Mouse (Mus musculus) adrenal gland, postnatal 36 days (tissue): ENCODE results near the gene Usp39. TPM values are rescaled to one million over a fixed set of nuclear protein-coding genes. Genes with fewer than 3 reads are reported as not detected.

Experiments used
- DNase-seq, 2 experiments: peaks; one replicate each; pipeline ENCODE4 v3.0.0; 2021; ENCODE audit warnings: mixed read lengths in 1 of 2
- total RNA-seq, 2 experiments: library from RNA; stranded (reverse); gene quantifications; 2 replicates each; pipeline ENCODE4 v1.2.3; 2021

The Usp39 gene
- total RNA-seq, 2 experiments from 2014 or later = 29.5 to 35.1 TPM

- DNase-seq = no peak
Measured at GRCm38 (mm10) chr6:72303510-72303909, 41.5 kb downstream of the Usp39 start.

- DNase-seq = no peak
Measured at GRCm38 (mm10) chr6:72302349-72302925, 42.5 kb downstream of the Usp39 start.

GRCm38 (mm10) chr6:72297825-72298224 lies 47.2 kb downstream of the Usp39 start:
- DNase-seq = no peak

- DNase-seq = no peak
Measured at GRCm38 (mm10) chr6:72292972-72293651, 51.9 kb downstream of the Usp39 start.

- no peak for DNase-seq
Measured at GRCm38 (mm10) chr6:72289484-72289883, 55.5 kb downstream of the Usp39 start.

GRCm38 (mm10) chr6:72283914-72284313 lies 61.1 kb downstream of the Usp39 start:
- peak in 1 of 2 experiments; percentile 45 for DNase-seq

GRCm38 (mm10) chr6:72280410-72280998 lies 64.5 kb downstream of the Usp39 start:
- no peak for DNase-seq

- DNase-seq = no peak
Measured at GRCm38 (mm10) chr6:72279505-72279904, 65.5 kb downstream of the Usp39 start.

GRCm38 (mm10) chr6:72278835-72279234 lies 66.1 kb downstream of the Usp39 start:
- no peak for DNase-seq

- DNase-seq = peak; percentile 19 to 38
Measured at GRCm38 (mm10) chr6:72277508-72278166, 67.3 kb downstream of the Usp39 start.

- no peak for DNase-seq
Measured at GRCm38 (mm10) chr6:72276972-72277441, 68.0 kb downstream of the Usp39 start.

- DNase-seq = no peak
Measured at GRCm38 (mm10) chr6:72276141-72276540, 68.8 kb downstream of the Usp39 start.

GRCm38 (mm10) chr6:72275527-72275926 lies 69.5 kb downstream of the Usp39 start:
- no peak for DNase-seq

- no peak for DNase-seq
Measured at GRCm38 (mm10) chr6:72273153-72273552, 71.8 kb downstream of the Usp39 start.

- DNase-seq = peak in 1 of 2 experiments; percentile 20
Measured at GRCm38 (mm10) chr6:72272161-72272696, 72.8 kb downstream of the Usp39 start.

GRCm38 (mm10) chr6:72270952-72271519 lies 73.9 kb downstream of the Usp39 start:
- DNase-seq = no peak

GRCm38 (mm10) chr6:72270258-72270657 lies 74.7 kb downstream of the Usp39 start:
- DNase-seq = no peak

Other genes with a start within 250 kb of the Usp39 start
- 100 to 1,000 TPM; 109 to 295 TPM for gene St3gal5, start 247.6 kb downstream of the Usp39 start, total RNA-seq
- 1 to 10 TPM; 3.1 to 3.2 TPM for gene Atoh8, start 109.6 kb downstream of the Usp39 start, total RNA-seq
- not detected for gene Sftpb, start 40.6 kb downstream of the Usp39 start, total RNA-seq
- 10 to 100 TPM; 24.1 to 30.5 TPM for gene 0610030E20Rik, start 2.1 kb upstream of the Usp39 start, total RNA-seq
- gene Tmem150a, start 10.3 kb upstream of the Usp39 start, total RNA-seq = 10 to 100 TPM; 19.5 to 22.5 TPM
- 100 to 1,000 TPM; 258 to 471 TPM for gene Rnf181, start 21.8 kb upstream of the Usp39 start, total RNA-seq
- 10 to 100 TPM; 35.1 to 38.5 TPM for gene Vamp5, start 35.3 kb upstream of the Usp39 start, total RNA-seq
- gene Vamp8, start 45.5 kb upstream of the Usp39 start, total RNA-seq = 100 to 1,000 TPM; 104 to 156 TPM
- 10 to 100 TPM; 49.4 to 69.6 TPM for gene Ggcx, start 69.1 kb upstream of the Usp39 start, total RNA-seq
- gene Mat2a, start 94.4 kb upstream of the Usp39 start, total RNA-seq = 100 to 1,000 TPM; 227 to 350 TPM
- gene Sh2d6, start 176.5 kb upstream of the Usp39 start, total RNA-seq = under 1 TPM in 1 of 2 experiments, not detected in 1; 0.40 TPM
- gene Capg, start 199.2 kb upstream of the Usp39 start, total RNA-seq = 10 to 100 TPM; 41.3 to 45.5 TPM